Mouse (Mus musculus) heart, adult 2 months (tissue): ENCODE measurements around the gene Cttnbp2nl.

Experiments
- CTCF ChIP-seq: fragments of 200-600 bp; IDR thresholded peaks from 2 replicates; pipeline ENCODE4 v1.8.1; 2022; ENCODE audit warnings: antibody characterized with exemption, mild to moderate bottlenecking, moderate library complexity
- EP300 ChIP-seq: fragments of 200-500 bp; IDR thresholded peaks from 2 replicates; pipeline ENCODE4 v1.6.1; 2011; ENCODE audit warnings: low read depth, low read length, control low read depth; ENCODE audit not compliant: insufficient read depth
- POLR2A ChIP-seq: fragments of 200-500 bp; IDR thresholded peaks from 2 replicates; pipeline ENCODE4 v1.6.1; 2011; ENCODE audit warnings: mild to moderate bottlenecking, low read depth, low read length, control low read depth; ENCODE audit not compliant: insufficient read depth

GRCm38 (mm10) chr3:105099526-105100269 is 46.8 kb upstream of the Cttnbp2nl start:
- no peak for TF ChIP-seq CTCF
- no peak for TF ChIP-seq POLR2A
- TF ChIP-seq EP300 = no peak
